Mouse (Mus musculus) stomach, postnatal 0 days (tissue): Measurements from ENCODE around the gene E2f3. TPM values are rescaled to one million over a fixed set of nuclear protein-coding genes. Genes with fewer than 3 reads are reported as not detected.

Source experiments
- ATAC-seq: fragments of 200-750 bp; cut with Nextera tagmentation; 2 replicates; pipeline ENCODE4 v1.8.0; 2017; ENCODE audit not compliant: low FRiP score, low TSS enrichment
- DNase-seq: peaks from one replicate; pipeline ENCODE4 v3.0.0-alpha.2; 2016; ENCODE audit warnings: low spot score
- H3K27ac ChIP-seq: fragments of 300-500 bp; sonication (generic); replicated peaks from 2 replicates; pipeline ENCODE4 v1.5.1; 2014; ENCODE audit warnings: mild to moderate bottlenecking, control low read depth
- H3K27me3 ChIP-seq: fragments of 300-500 bp; sonication (generic); 2 replicates; pipeline ENCODE4 v1.6.1; 2014; ENCODE audit warnings: low read length; ENCODE audit not compliant: control insufficient read depth, insufficient read depth
- H3K36me3 ChIP-seq: fragments of 300-500 bp; sonication (generic); 2 replicates; pipeline ENCODE4 v1.6.1; 2014; ENCODE audit warnings: low read length, mixed read lengths; ENCODE audit not compliant: control insufficient read depth, insufficient read depth
- H3K4me1 ChIP-seq: fragments of 300-500 bp; sonication (generic); replicated peaks from 2 replicates; pipeline ENCODE4 v1.6.1; 2014; ENCODE audit warnings: antibody characterized with exemption; ENCODE audit not compliant: control insufficient read depth, insufficient read depth
- H3K4me2 ChIP-seq: fragments of 300-500 bp; sonication (generic); replicated peaks from 2 replicates; pipeline ENCODE4 v1.6.1; 2014; ENCODE audit warnings: low read depth, mild to moderate bottlenecking, control low read depth, moderate library complexity
- H3K4me3 ChIP-seq: fragments of 300-500 bp; sonication (generic); 2 replicates; pipeline ENCODE4 v1.5.1; 2014; ENCODE audit warnings: low read depth, low read length, control low read depth
- H3K9ac ChIP-seq: fragments of 300-500 bp; sonication (generic); 2 replicates; pipeline ENCODE4 v1.6.1; 2014; ENCODE audit warnings: mild to moderate bottlenecking, low read length, control low read depth, mixed read lengths
- H3K9me3 ChIP-seq: fragments of 300-500 bp; sonication (generic); 2 replicates; pipeline ENCODE4 v1.6.1; 2016; ENCODE audit warnings: low read length; ENCODE audit not compliant: control insufficient read depth
- CTCF ChIP-seq: IDR thresholded peaks from 2 replicates; pipeline ENCODE4 v1.5.1; 2016; ENCODE audit warnings: antibody characterized with exemption, low read depth, mild to moderate bottlenecking, moderate library complexity
- EP300 ChIP-seq: optimal IDR thresholded peaks from 2 replicates; pipeline ENCODE3; 2016; ENCODE audit warnings: antibody characterized with exemption
- WGBS: fragments of 180-500 bp; shearing (Covaris S2); extraction: QIAGEN DNeasy Blood & Tissue Kit; methylation state at CpG from one replicate; pipeline ENCODE4 v1.1.7; 2014; 5-methylcytosine and 5-hydroxymethylcytosine counted together
- polyA plus RNA-seq: library from polyadenylated mRNA; unstranded; fragments of >200 nt; fragmentation: Nextera tagmentation; extraction: Ambion mirVana; gene quantifications from 2 replicates; pipeline ENCODE4 v1.2.1, GENCODE M21; 2015

Gene E2f3
- polyA plus RNA-seq, 1 experiment from 2014 or later = 2.5 TPM

DNA sequence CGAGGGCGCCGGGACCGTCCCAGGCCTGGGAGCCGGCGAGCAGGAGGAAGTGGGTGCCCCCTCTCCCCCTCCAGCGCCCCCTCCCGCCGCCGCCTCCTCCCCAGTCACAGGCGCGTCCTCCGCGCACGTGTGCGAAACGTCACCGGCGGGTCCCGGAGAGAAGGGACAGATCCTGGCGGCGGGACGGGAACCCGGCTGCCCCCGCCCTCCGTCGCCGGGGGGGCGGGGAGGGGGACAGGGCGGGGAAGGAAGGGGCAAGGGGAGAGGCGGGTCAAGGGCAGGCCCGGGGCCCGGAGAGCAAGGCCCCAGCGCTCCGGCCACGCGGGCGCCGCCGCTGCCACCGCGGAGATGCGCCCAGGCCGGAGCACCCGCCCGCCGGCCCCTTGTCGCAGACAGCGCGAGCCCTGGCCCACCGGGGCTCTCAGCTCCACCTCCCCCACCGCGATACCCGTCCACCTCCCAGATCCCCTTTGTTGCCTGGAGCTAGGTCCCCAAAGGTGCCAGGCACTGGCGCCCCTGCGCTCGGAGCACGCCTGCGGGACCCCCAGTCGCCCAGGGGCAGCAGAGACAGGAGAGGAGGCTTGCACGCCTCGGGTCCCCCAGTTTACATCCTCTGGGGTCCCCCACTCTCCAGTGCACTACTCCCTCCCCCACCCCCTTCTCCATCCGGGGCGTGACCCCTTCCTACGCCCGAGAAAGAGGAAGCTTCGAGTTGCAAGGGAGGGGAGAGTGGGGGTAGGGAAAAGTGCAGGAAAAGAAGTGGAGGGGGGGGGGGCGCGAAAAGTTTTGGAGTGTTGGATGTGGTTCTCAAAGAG lies 1.4 kb downstream of the E2f3 start:
- no peaks in the 10 kb centered on the region for H3K9me3 ChIP-seq
- H3K36me3 ChIP-seq = no peaks in the 10 kb centered on the region
- ATAC-seq (peak; percentile 28), DNase-seq (peak; percentile 88)
- no peaks in the 10 kb centered on the region for H3K27me3 ChIP-seq
- H3K4me2 ChIP-seq = peak overlapping the region; percentile 100
- under 1% methylated on average over 28 of the region's 69 CpGs for WGBS
- H3K9ac ChIP-seq = peak overlapping the region; percentile 95
- peak overlapping the region; percentile 90 for H3K4me3 ChIP-seq
- H3K4me1 ChIP-seq = 0 out of 2 replicates have a peak, but pooled peaks cover 3% of the 10 kb centered on the region
- peak; percentile 29 for TF ChIP-seq CTCF
- TF ChIP-seq EP300 = no peak
- H3K27ac ChIP-seq = peak overlapping the region; percentile 98

DNA sequence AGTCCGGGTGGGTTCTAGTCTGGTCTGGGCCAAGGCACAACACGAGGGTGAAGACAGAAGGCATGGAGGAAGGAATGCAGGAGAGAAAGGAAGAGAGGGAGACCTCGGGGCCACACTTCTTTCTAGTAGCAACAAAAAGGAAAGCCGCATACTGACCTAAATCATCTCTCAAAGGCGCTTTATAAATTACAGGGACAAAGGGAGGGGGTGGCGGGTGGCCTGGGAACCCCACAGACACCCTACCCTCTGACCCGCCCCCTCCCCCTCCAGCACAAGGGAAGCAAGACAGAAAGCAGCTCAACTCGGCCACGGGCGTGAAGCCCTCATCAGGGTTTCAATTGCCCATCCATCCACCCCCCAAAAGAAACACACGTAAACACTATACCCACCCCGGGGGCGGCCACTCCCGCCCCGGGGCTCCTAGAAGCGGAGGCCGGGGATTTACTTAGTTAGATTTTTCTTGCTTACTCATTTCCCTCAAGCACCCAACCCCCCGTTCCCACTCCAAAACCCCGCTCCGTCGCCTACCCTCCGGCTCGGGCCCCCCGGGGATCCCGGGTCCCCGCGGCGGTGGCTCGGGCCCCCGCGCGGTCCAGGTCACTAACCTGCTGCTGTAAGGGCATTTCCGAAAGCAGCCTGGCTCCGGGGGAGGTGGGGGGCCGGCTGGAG lies 2.2 kb downstream of the E2f3 start:
- no peak for ATAC-seq

DNA sequence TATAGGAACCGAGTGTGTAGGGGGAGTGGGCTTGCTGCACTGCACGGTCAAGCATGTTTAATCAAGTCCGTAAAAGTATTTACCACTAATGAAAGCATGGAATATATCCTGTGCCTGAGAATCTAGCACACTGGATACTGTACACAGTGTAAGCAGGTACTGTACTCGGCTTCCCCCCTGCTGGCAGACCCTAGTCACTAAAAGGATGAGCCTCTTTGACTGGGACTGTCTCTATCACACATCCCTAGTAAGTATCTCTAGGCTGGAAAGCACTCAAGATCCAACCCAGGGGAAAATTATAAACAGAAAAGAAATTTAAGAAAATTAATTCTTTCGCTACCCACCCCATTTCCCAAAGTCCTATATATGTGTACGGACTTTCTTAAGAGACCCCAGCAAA lies 2.8 kb downstream of the E2f3 start:
- H3K4me2 ChIP-seq = peak overlapping the region; percentile 100
- 0 out of 2 replicates have a peak, but pooled peaks cover 3% of the 10 kb centered on the region for H3K36me3 ChIP-seq
- no peak for ATAC-seq
- H3K27ac ChIP-seq = no peak overlapping the region
- WGBS = 13% methylated on average over 6 of the region's 6 CpGs
- 0 out of 2 replicates have a peak, but pooled peaks cover 3% of the 10 kb centered on the region for H3K4me1 ChIP-seq
- H3K9me3 ChIP-seq = no peaks in the 10 kb centered on the region
- DNase-seq = peak; percentile 17
- no peaks in the 10 kb centered on the region for H3K27me3 ChIP-seq
- TF ChIP-seq EP300 (no peak), CTCF (peak; percentile 66)
- H3K9ac ChIP-seq = peak overlapping the region; percentile 95; the same call in 1 of the 2 replicates
- peak overlapping the region; percentile 90 for H3K4me3 ChIP-seq

More for the DNA sequence above, 2.2 kb downstream of the E2f3 start:
- Histone ChIP-seq H3K36me3 (0 out of 2 replicates have a peak, but pooled peaks cover 3% of the 10 kb centered on the region), H3K4me2 (peak overlapping the region; percentile 100), H3K4me1 (0 out of 2 replicates have a peak, but pooled peaks cover 3% of the 10 kb centered on the region), H3K27me3 (no peaks in the 10 kb centered on the region), H3K27ac (peak overlapping the region; percentile 98), H3K9me3 (no peaks in the 10 kb centered on the region), H3K4me3 (peak overlapping the region; percentile 90), H3K9ac (peak overlapping the region; percentile 95)
- DNase-seq = peak; percentile 51
- under 1% methylated on average over 34 of the region's 35 CpGs for WGBS
- no peak for TF ChIP-seq CTCF
- no peak for TF ChIP-seq EP300

DNA sequence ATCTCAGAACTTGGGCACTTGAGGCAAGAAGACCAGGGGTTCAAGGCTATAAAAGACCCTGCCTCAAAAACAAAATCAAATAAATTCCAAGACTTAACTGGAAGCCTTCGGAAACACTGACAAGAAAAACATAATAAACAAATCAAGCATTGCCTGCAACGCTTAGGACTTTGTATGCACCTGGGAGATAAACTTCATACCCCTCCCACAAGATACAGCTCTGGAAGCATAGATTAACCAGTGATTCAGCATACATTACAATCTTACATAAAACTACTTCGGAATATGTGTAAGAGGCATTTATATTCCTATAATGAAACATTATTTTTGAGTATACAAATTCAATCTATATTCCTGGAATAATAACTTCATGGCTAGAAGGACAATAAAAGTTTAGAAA lies 3.5 kb downstream of the E2f3 start:
- WGBS = 53% methylated on average over 3 of the region's 3 CpGs
- Histone ChIP-seq H3K4me3 (no peak overlapping the region), H3K27ac (no peak overlapping the region), H3K36me3 (peaks cover 3% of the 10 kb centered on the region; the same call in 1 of the 2 replicates), H3K4me1 (0 out of 2 replicates have a peak, but pooled peaks cover 3% of the 10 kb centered on the region), H3K9ac (no peak overlapping the region), H3K4me2 (no peak overlapping the region), H3K27me3 (no peaks in the 10 kb centered on the region), H3K9me3 (no peaks in the 10 kb centered on the region)
- ATAC-seq = no peak
- DNase-seq = no peak
- no peak for TF ChIP-seq CTCF
- TF ChIP-seq EP300 = no peak

DNA sequence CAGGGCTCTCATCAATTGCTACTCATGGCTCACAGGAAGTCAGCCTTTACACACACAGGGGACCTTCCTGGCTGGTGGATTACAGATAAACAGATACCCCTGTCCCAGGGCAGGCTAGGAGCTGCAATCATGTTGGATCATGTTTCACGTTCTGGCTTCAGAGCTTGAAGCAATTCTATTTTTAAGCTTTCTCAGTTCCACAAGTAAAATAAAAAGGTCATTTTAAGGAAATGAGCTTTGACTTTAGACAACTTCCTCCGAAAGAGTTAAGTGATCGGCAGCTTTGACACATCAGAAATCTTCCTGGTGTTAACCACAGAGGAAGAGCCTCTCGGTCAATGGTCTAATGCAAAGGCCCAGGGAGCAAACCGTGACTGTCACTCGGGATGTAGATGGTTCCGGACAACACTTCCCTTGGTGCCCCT lies 6.7 kb downstream of the E2f3 start:
- Histone ChIP-seq H3K36me3 (peaks cover 3% of the 10 kb centered on the region; the same call in 1 of the 2 replicates), H3K4me3 (no peak overlapping the region), H3K27me3 (no peaks in the 10 kb centered on the region), H3K4me1 (no peaks in the 10 kb centered on the region), H3K4me2 (no peak overlapping the region), H3K9ac (no peak overlapping the region), H3K9me3 (no peaks in the 10 kb centered on the region), H3K27ac (no peak overlapping the region)
- TF ChIP-seq CTCF (no peak), EP300 (no peak)
- ATAC-seq (no peak), DNase-seq (no peak)
- 73% methylated on average over 7 of the region's 7 CpGs for WGBS

DNA sequence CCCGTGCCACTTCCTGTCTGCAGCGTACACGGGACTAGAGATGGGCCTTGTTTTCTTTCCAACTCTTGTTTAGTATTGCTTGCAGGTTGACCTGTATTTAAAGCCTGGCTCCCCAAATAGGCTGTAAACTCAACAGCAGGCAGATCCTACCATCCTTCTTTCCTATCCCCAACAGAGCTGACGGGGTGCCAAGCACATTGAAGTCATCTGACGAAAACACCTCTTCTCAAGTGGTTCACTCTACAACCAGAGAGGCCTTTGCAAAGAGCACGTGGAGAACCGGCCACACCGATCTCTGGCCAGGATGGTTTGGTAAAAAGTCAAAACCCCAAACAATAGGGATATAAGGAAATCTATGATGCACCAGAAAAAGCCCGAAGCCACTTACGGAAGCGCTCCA lies 8.5 kb downstream of the E2f3 start:
- Histone ChIP-seq H3K36me3 (peaks cover 3% of the 10 kb centered on the region; the same call in 1 of the 2 replicates), H3K9me3 (no peaks in the 10 kb centered on the region), H3K4me2 (no peak overlapping the region), H3K4me1 (no peaks in the 10 kb centered on the region), H3K9ac (no peak overlapping the region), H3K27me3 (no peaks in the 10 kb centered on the region), H3K27ac (no peak overlapping the region), H3K4me3 (no peak overlapping the region)
- WGBS = 91% methylated on average over 11 of the region's 11 CpGs
- DNase-seq = no peak
- no peak for ATAC-seq
- TF ChIP-seq EP300 = no peak
- TF ChIP-seq CTCF = no peak
